Mouse (Mus musculus): ENCODE measurements around the gene Clec2g. TPM values are rescaled to one million over a fixed set of nuclear protein-coding genes. Genes with fewer than 3 reads are reported as not detected.
A peak's percentile ranks its signal among the peaks of the same experiment; 100 is the strongest.
"Not testable (repeated sequence)": the region's sequence is repeated elsewhere in the genome, so short reads cannot be mapped to it uniquely, and the experiment has no call there.

Clec2g gene
- total RNA-seq, 2 experiments from 2014 or later, result 2.2 to 3.1 TPM

GRCm38 (mm10) chr6:128971394-128972039, 37.3 kb downstream of the Clec2g start:
- DNase-seq, result no peak

- no peak for DNase-seq
These were observed 38.0 kb downstream of the Clec2g start for GRCm38 (mm10) chr6:128972156-128972555.

- DNase-seq, result no peak
These were observed 38.7 kb downstream of the Clec2g start for GRCm38 (mm10) chr6:128972687-128973438.

- DNase-seq, result no peak
These were observed 39.2 kb downstream of the Clec2g start for GRCm38 (mm10) chr6:128973439-128973697.

GRCm38 (mm10) chr6:128974850-128975249, 40.7 kb downstream of the Clec2g start:
- peak in 1 of 2 experiments; percentile 15 for DNase-seq

- no peak for DNase-seq
These were observed 42.0 kb downstream of the Clec2g start for GRCm38 (mm10) chr6:128976194-128976593.

GRCm38 (mm10) chr6:128981951-128982541, 47.9 kb downstream of the Clec2g start:
- DNase-seq, result not testable (repeated sequence)

GRCm38 (mm10) chr6:128992337-128992736, 58.2 kb downstream of the Clec2g start:
- no peak for DNase-seq

- no peak for DNase-seq
These were observed 58.6 kb downstream of the Clec2g start for GRCm38 (mm10) chr6:128992753-128993152.

- no peak for DNase-seq
These were observed 59.0 kb downstream of the Clec2g start for GRCm38 (mm10) chr6:128993221-128993620.

- DNase-seq, result no peak
These were observed 60.2 kb downstream of the Clec2g start for GRCm38 (mm10) chr6:128994336-128994735.

- DNase-seq, result no peak
These were observed 60.6 kb downstream of the Clec2g start for GRCm38 (mm10) chr6:128994742-128995141.

- no peak for DNase-seq
These were observed 61.3 kb downstream of the Clec2g start for GRCm38 (mm10) chr6:128995250-128996053.

GRCm38 (mm10) chr6:128996054-128996767, 62.0 kb downstream of the Clec2g start:
- DNase-seq, result no peak

GRCm38 (mm10) chr6:128996768-128997442, 62.7 kb downstream of the Clec2g start:
- DNase-seq, result peak in 1 of 2 experiments; percentile 37

GRCm38 (mm10) chr6:129001392-129001791, 67.2 kb downstream of the Clec2g start:
- no peak for DNase-seq

- DNase-seq, result no peak
These were observed 74.4 kb downstream of the Clec2g start for GRCm38 (mm10) chr6:129008552-129008951.

- DNase-seq, result not testable (repeated sequence)
These were observed 75.8 kb downstream of the Clec2g start for GRCm38 (mm10) chr6:129009846-129010504.

GRCm38 (mm10) chr6:129010505-129010873, 76.3 kb downstream of the Clec2g start:
- DNase-seq, result no peak

- not testable (repeated sequence) for DNase-seq
These were observed 77.8 kb downstream of the Clec2g start for GRCm38 (mm10) chr6:129012012-129012411.

GRCm38 (mm10) chr6:129012966-129013365, 78.8 kb downstream of the Clec2g start:
- DNase-seq, result no peak

All from heart, adult 18-20 months (tissue).